Mouse (Mus musculus) T-helper 1 cell (primary cell): ENCODE data around the gene Gtf2i.

Experiments used
- in situ Hi-C: fragments of 300-600 bp; cut with MboI, MseI; formaldehyde crosslinking; loops from one replicate; pipeline ENCODE4 v1.15.1; 2025; ENCODE audit warnings: high pct_unique_total_duplicates

Gtf2i gene

GRCm38 (mm10) chr5:134246146-134246545 is 68.4 kb downstream of the Gtf2i start:
- in situ Hi-C loops, result no loop called here

- in situ Hi-C loops, result no loop called here
These were observed 69.7 kb downstream of the Gtf2i start for GRCm38 (mm10) chr5:134244890-134245289.

- in situ Hi-C loops, result no loop called here
These were observed 70.7 kb downstream of the Gtf2i start for GRCm38 (mm10) chr5:134243661-134244436.

GRCm38 (mm10) chr5:134241831-134242230 is 72.7 kb downstream of the Gtf2i start:
- in situ Hi-C loops, result no loop called here

GRCm38 (mm10) chr5:134237936-134238760 is 76.4 kb downstream of the Gtf2i start:
- in situ Hi-C loops, result no loop called here

GRCm38 (mm10) chr5:134237508-134237907 is 77.1 kb downstream of the Gtf2i start:
- in situ Hi-C loops, result no loop called here

GRCm38 (mm10) chr5:134236796-134237195 is 77.8 kb downstream of the Gtf2i start:
- in situ Hi-C loops, result no loop called here

- in situ Hi-C loops, result no loop called here
These were observed 78.3 kb downstream of the Gtf2i start for GRCm38 (mm10) chr5:134236241-134236640.

GRCm38 (mm10) chr5:134235111-134235510 is 79.4 kb downstream of the Gtf2i start:
- in situ Hi-C loops, result no loop called here

- in situ Hi-C loops, result no loop called here
These were observed 80.4 kb downstream of the Gtf2i start for GRCm38 (mm10) chr5:134234205-134234604.

- in situ Hi-C loops, result no loop called here
These were observed 81.3 kb downstream of the Gtf2i start for GRCm38 (mm10) chr5:134233244-134233651.

- in situ Hi-C loops, result no loop called here
These were observed 82.0 kb downstream of the Gtf2i start for GRCm38 (mm10) chr5:134232568-134232967.

GRCm38 (mm10) chr5:134232111-134232510 is 82.4 kb downstream of the Gtf2i start:
- in situ Hi-C loops, result no loop called here

- in situ Hi-C loops, result no loop called here
These were observed 83.2 kb downstream of the Gtf2i start for GRCm38 (mm10) chr5:134231376-134231775.

GRCm38 (mm10) chr5:134229391-134229790 is 85.2 kb downstream of the Gtf2i start, which contains the start of gene Ncf1:
Gene Ncf1 (minus strand): TSS chr5:134229625.
- in situ Hi-C loops, result loop anchor here (5.0 kb wide), 1 partner anchor 113 kb away; no protein-coding TSS in a partner anchor

- in situ Hi-C loops, result loop anchor here (5.0 kb wide), 1 partner anchor 114 kb away; no protein-coding TSS in a partner anchor
These were observed 86.3 kb downstream of the Gtf2i start for GRCm38 (mm10) chr5:134228249-134228638.

GRCm38 (mm10) chr5:134227574-134228248 is 86.8 kb downstream of the Gtf2i start:
- in situ Hi-C loops, result loop anchor here (5.0 kb wide), 1 partner anchor 115 kb away; no protein-coding TSS in a partner anchor

GRCm38 (mm10) chr5:134226946-134227345 is 87.6 kb downstream of the Gtf2i start:
- in situ Hi-C loops, result loop anchor here (5.0 kb wide), 1 partner anchor 115 kb away; no protein-coding TSS in a partner anchor

- in situ Hi-C loops, result loop anchor here (5.0 kb wide), 1 partner anchor 117 kb away; no protein-coding TSS in a partner anchor
These were observed 89.3 kb downstream of the Gtf2i start for GRCm38 (mm10) chr5:134225110-134225901.

GRCm38 (mm10) chr5:134221708-134222150 is 92.8 kb downstream of the Gtf2i start:
- in situ Hi-C loops, result loop anchor here (5.0 kb wide), 1 partner anchor 34 kb away; no protein-coding TSS in a partner anchor

GRCm38 (mm10) chr5:134221278-134221677 is 93.3 kb downstream of the Gtf2i start:
- in situ Hi-C loops, result loop anchor here (5.0 kb wide), 1 partner anchor 34 kb away; no protein-coding TSS in a partner anchor
